8 mouse cellular contexts compared by ENCODE assay signal in the genomic region with DNA sequence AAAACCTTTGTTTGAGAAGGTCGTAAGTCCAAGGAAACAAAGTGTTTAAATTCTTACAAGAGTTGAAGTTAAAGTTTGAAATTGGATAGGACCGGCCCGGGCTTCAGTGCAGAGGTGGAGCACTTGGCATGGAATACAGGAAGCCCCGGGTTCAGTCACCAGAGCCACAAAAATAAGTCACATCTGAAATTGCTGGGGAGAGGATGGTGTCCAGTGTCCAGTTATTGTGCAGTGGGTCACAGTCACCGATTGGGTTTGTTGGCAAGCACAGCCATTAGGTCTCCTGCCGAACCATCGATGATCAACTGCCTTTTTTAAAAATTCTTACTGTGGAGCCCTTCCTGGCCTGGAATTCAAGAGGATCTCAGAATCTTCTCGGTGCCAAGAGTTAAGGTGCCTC. TPM values are rescaled to one million over a fixed set of nuclear protein-coding genes. Genes with fewer than 3 reads are reported as not detected.
DNase-seq lines count a peak whose midpoint lies in the region; ATAC-seq and TF ChIP-seq lines count a peak whose summit lies in the region.

No protein-coding gene starts in this region.

- peak overlapping the region; percentile 100 for H3K4me3 ChIP-seq in heart, embryonic 11.5 days (ENCODE audit: low read depth, low read length)
- peak overlapping the region; percentile 61 for H3K4me3 ChIP-seq in bone marrow, adult 2 months (replicated peaks; ENCODE audit: control insufficient read depth, low read depth, low read length)
- peak overlapping the region; percentile 97 for H3K4me3 ChIP-seq in hindbrain, embryonic 16.5 days (ENCODE audit: low read length)
- peak overlapping the region; percentile 90 for H3K4me3 ChIP-seq in midbrain, embryonic 11.5 days (ENCODE audit: low read depth, low read length)

- intact Hi-C loops in heart, postnatal 25 days (cut with DNase I): no loop called here

- H3K9ac ChIP-seq in heart, embryonic 11.5 days (ENCODE audit: low read depth, low read length): peak overlapping the region; percentile 100
- peak overlapping the region; percentile 97 for H3K9ac ChIP-seq in hindbrain, embryonic 16.5 days (ENCODE audit: low read depth, low read length)
- peak overlapping the region; percentile 97 for H3K9ac ChIP-seq in midbrain, embryonic 11.5 days (ENCODE audit: low read length)

- H3K27ac ChIP-seq in heart, embryonic 11.5 days (ENCODE audit: low read depth, low read length): peak overlapping the region; percentile 89; the same call in 1 of the 2 replicates
- H3K27ac ChIP-seq in bone marrow, adult 2 months (ENCODE audit: control insufficient read depth, insufficient read depth, low read depth, low read length, poor library complexity): no peak overlapping the region
- no peak overlapping the region for H3K27ac ChIP-seq in hindbrain, embryonic 16.5 days (ENCODE audit: low read depth, low read length)
- no peak overlapping the region for H3K27ac ChIP-seq in midbrain, embryonic 11.5 days (ENCODE audit: low read depth, low read length)

- no peaks in the 10 kb centered on the region for H3K27me3 ChIP-seq in heart, embryonic 11.5 days (ENCODE audit: control insufficient read depth, insufficient read depth, low read length)
- no peaks in the 10 kb centered on the region for H3K27me3 ChIP-seq in hindbrain, embryonic 16.5 days (replicated peaks; ENCODE audit: control insufficient read depth, insufficient read depth, low read length)
- no peaks in the 10 kb centered on the region for H3K27me3 ChIP-seq in midbrain, embryonic 11.5 days (ENCODE audit: control insufficient read depth, insufficient read depth, low read length)

- 0 out of 2 replicates have a peak, but pooled peaks cover 5% of the 10 kb centered on the region for H3K36me3 ChIP-seq in heart, embryonic 11.5 days (ENCODE audit: control insufficient read depth, insufficient read depth, low read length)
- H3K36me3 ChIP-seq in hindbrain, embryonic 16.5 days (ENCODE audit: control insufficient read depth, insufficient read depth, low read length): no peaks in the 10 kb centered on the region
- peaks cover 11% of the 10 kb centered on the region for H3K36me3 ChIP-seq in midbrain, embryonic 11.5 days (ENCODE audit: control insufficient read depth, insufficient read depth, low read length)

- no peak for TF ChIP-seq POLR2A in bone marrow, adult 2 months (IDR thresholded peaks at IDR 0.05; ENCODE audit: borderline replicate concordance, control insufficient read depth, low read depth, low read length)

- H3K9me3 ChIP-seq in heart, embryonic 11.5 days (replicated peaks; ENCODE audit: control insufficient read depth, low read length): no peaks in the 10 kb centered on the region
- H3K9me3 ChIP-seq in hindbrain, embryonic 16.5 days (ENCODE audit: control insufficient read depth, low read length): no peaks in the 10 kb centered on the region
- no peaks in the 10 kb centered on the region for H3K9me3 ChIP-seq in midbrain, embryonic 11.5 days (ENCODE audit: control insufficient read depth, low read length)

- WGBS in heart, embryonic 11.5 days (ENCODE audit: insufficient replicate concordance): 46% methylated on average over 8 of the region's 8 CpGs
- WGBS in bone marrow, adult 2 months: 11% methylated on average over 8 of the region's 8 CpGs
- 55% methylated on average over 8 of the region's 8 CpGs for WGBS in hindbrain, embryonic 16.5 days
- 74% methylated on average over 8 of the region's 8 CpGs for WGBS in midbrain, embryonic 11.5 days

- no peak for TF ChIP-seq CTCF in bone marrow, adult 2 months (IDR thresholded peaks at IDR 0.05; ENCODE audit: control insufficient read depth, insufficient read depth, low read length)

- H3K4me1 ChIP-seq in heart, embryonic 11.5 days (ENCODE audit: control insufficient read depth, insufficient read depth, low read length): peaks cover 23% of the 10 kb centered on the region
- H3K4me1 ChIP-seq in bone marrow, adult 2 months (ENCODE audit: control insufficient read depth, insufficient read depth, low read length): peaks cover 3% of the 10 kb centered on the region; the same call in 1 of the 2 replicates
- peaks cover 19% of the 10 kb centered on the region for H3K4me1 ChIP-seq in hindbrain, embryonic 16.5 days (ENCODE audit: control insufficient read depth, insufficient read depth, low read depth, low read length)
- peaks cover 17% of the 10 kb centered on the region for H3K4me1 ChIP-seq in midbrain, embryonic 11.5 days (ENCODE audit: control insufficient read depth, insufficient read depth, low read length)

- DNase-seq in heart, postnatal 25 days (ENCODE audit: low spot score): no peak
- no peak for DNase-seq in midbrain, embryonic 11.5 days (ENCODE audit: low spot score, missing footprints)
- DNase-seq in layer of hippocampus, adult 8-10 months (ENCODE audit: low spot score in 2 of 2): no peak
- no peak for DNase-seq in thymus, postnatal 4 days
- DNase-seq in cerebellum, postnatal 10 days: no peak

- H3K4me2 ChIP-seq in heart, embryonic 11.5 days: peak overlapping the region; percentile 87
- H3K4me2 ChIP-seq in hindbrain, embryonic 16.5 days (ENCODE audit: low read length): peak overlapping the region; percentile 79
- peak overlapping the region; percentile 76 for H3K4me2 ChIP-seq in midbrain, embryonic 11.5 days

- no peak for ATAC-seq in heart, embryonic 11.5 days (replicated peaks; ENCODE audit: insufficient number of reproducible peaks, low FRiP score, low TSS enrichment)
- ATAC-seq in hindbrain, embryonic 16.5 days: no peak
- ATAC-seq in midbrain, embryonic 11.5 days (ENCODE audit: low FRiP score): no peak

RNA-seq across cellular contexts. Expression of gene G3bp1, which starts 1.3 kb away (rescaled TPM):
- 125 and 133 TPM in 2 replicates for polyA plus RNA-seq in heart, embryonic 11.5 days (2014; fragmentation: Nextera tagmentation; extraction: Ambion mirVana)
- 10 to 100 TPM; 39.7 to 42.8 TPM for total RNA-seq in heart, postnatal 25 days (2021)
- polyA plus RNA-seq in bone marrow, adult 2 months (2011; ENCODE audit: insufficient read depth, insufficient read length, low replicate concordance, missing spikeins): 29.5 and 38.1 TPM in 2 replicates
- polyA plus RNA-seq in hindbrain, embryonic 16.5 days (2015; fragmentation: Nextera tagmentation; extraction: Ambion mirVana): 86.6 and 101 TPM in 2 replicates
- 241 and 244 TPM in 2 replicates for polyA plus RNA-seq in midbrain, embryonic 11.5 days (2014; fragmentation: Nextera tagmentation; extraction: Ambion mirVana)
- 10 to 100 TPM; 36.2 to 37.6 (median 37.0) TPM for total RNA-seq in layer of hippocampus, adult 8-10 months (2022)

RNA-seq across cellular contexts. Expression of gene Atox1, which starts 9.7 kb away (rescaled TPM):
- 273 and 292 TPM in 2 replicates for polyA plus RNA-seq in heart, embryonic 11.5 days (2014; fragmentation: Nextera tagmentation; extraction: Ambion mirVana)
- 100 to 1,000 TPM; 113 to 124 TPM for total RNA-seq in heart, postnatal 25 days (2021)
- polyA plus RNA-seq in bone marrow, adult 2 months (2011; ENCODE audit: insufficient read depth, insufficient read length, low replicate concordance, missing spikeins): 75.4 and 128 TPM in 2 replicates
- polyA plus RNA-seq in hindbrain, embryonic 16.5 days (2015; fragmentation: Nextera tagmentation; extraction: Ambion mirVana): 251 and 264 TPM in 2 replicates
- polyA plus RNA-seq in midbrain, embryonic 11.5 days (2014; fragmentation: Nextera tagmentation; extraction: Ambion mirVana): 217 and 224 TPM in 2 replicates
- 100 to 1,000 TPM in 2 of 4 experiments, 10 to 100 TPM in 2; 82.1 to 124 (median 98.0) TPM for total RNA-seq in layer of hippocampus, adult 8-10 months (2022)

RNA-seq across cellular contexts. Expression of gene Sparc, which starts 47.8 kb away (rescaled TPM):
- 1,182 and 1,259 TPM in 2 replicates for polyA plus RNA-seq in heart, embryonic 11.5 days (2014; fragmentation: Nextera tagmentation; extraction: Ambion mirVana)
- 100 to 1,000 TPM; 785 to 951 TPM for total RNA-seq in heart, postnatal 25 days (2021)
- polyA plus RNA-seq in bone marrow, adult 2 months (2011; ENCODE audit: insufficient read depth, insufficient read length, low replicate concordance, missing spikeins): 79.8 and 90.9 TPM in 2 replicates
- 616 and 724 TPM in 2 replicates for polyA plus RNA-seq in hindbrain, embryonic 16.5 days (2015; fragmentation: Nextera tagmentation; extraction: Ambion mirVana)
- polyA plus RNA-seq in midbrain, embryonic 11.5 days (2014; fragmentation: Nextera tagmentation; extraction: Ambion mirVana): 411 and 428 TPM in 2 replicates
- total RNA-seq in layer of hippocampus, adult 8-10 months (2022): 100 to 1,000 TPM; 259 to 443 (median 324) TPM
